Mouse (Mus musculus) stomach, postnatal 0 days (tissue): ENCODE measurements around the gene Trpm5.

Source experiments
- CTCF ChIP-seq: IDR thresholded peaks from 2 replicates; pipeline ENCODE4 v1.5.1; 2016; ENCODE audit warnings: antibody characterized with exemption, low read depth, mild to moderate bottlenecking, moderate library complexity
- EP300 ChIP-seq: optimal IDR thresholded peaks from 2 replicates; pipeline ENCODE3; 2016; ENCODE audit warnings: antibody characterized with exemption

- TF ChIP-seq CTCF, result no peak
- no peak for TF ChIP-seq EP300
Measured at GRCm38 (mm10) chr7:143068316-143068881, 26.0 kb downstream of the Trpm5 start.
